Mouse (Mus musculus): ENCODE data around the gene Lrp3.
A peak's percentile ranks its signal among the peaks of the same experiment; 100 is the strongest.

Lrp3 gene

GRCm38 (mm10) chr7:35185889-35186569, 29.3 kb downstream of the Lrp3 start, which contains the start of gene Slc7a10:
Gene Slc7a10 (plus strand): TSS chr7:35186385.
- no peak for DNase-seq

- DNase-seq = peak; percentile 45
These were observed 30.2 kb downstream of the Lrp3 start for GRCm38 (mm10) chr7:35184833-35185724.

GRCm38 (mm10) chr7:35176412-35177381, 38.6 kb downstream of the Lrp3 start:
- DNase-seq = peak; percentile 24

GRCm38 (mm10) chr7:35175533-35175932, 39.8 kb downstream of the Lrp3 start:
- no peak for DNase-seq

DNA sequence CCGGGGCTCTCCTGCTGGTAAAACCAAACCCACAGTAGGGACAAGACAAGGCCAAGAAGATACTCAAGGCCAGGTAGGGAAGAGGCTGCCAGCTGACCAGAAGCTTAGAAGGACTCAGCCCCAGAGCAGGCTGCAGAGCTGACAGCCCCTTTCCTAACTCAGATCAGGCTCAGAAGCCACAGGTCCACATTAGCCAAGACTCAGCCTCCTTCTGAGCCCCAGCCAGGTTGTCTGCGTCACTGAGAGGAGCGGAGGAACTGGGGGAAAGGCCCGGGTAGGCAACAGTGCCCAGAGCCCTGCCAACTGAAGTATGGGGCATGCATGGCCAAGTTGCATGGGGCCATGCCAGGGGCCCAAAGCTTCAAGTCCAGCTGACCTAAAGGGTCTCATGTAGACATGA, 42.8 kb downstream of the Lrp3 start:
- no peak for DNase-seq

DNA sequence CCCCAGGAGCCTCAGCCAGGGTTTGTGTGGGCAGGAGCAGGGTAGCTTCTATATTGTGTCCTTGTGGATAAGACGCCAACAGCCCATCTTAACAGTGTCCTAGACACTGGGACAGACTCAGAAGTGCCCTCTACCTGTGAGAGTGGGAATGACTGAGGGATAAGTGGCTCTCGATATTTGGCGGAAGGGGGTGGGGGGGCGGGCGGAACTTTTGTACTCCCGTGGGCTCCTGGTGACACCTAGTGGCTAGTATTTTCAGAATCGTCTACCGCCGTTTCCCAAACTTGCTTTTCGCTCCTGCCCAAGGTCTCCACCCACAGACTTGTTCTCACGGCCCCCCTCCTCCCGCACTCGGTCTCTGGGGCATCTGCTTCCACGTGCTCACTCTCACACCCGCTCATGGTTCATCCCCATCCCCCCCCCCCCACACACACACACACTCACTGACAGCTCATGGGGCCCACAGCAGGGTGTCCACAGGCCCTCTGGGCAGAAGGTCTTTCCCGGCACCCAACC, 43.4 kb downstream of the Lrp3 start:
- DNase-seq = peak; percentile 76

GRCm38 (mm10) chr7:35169341-35169740, 46.0 kb downstream of the Lrp3 start:
- DNase-seq = peak; percentile 92

DNA sequence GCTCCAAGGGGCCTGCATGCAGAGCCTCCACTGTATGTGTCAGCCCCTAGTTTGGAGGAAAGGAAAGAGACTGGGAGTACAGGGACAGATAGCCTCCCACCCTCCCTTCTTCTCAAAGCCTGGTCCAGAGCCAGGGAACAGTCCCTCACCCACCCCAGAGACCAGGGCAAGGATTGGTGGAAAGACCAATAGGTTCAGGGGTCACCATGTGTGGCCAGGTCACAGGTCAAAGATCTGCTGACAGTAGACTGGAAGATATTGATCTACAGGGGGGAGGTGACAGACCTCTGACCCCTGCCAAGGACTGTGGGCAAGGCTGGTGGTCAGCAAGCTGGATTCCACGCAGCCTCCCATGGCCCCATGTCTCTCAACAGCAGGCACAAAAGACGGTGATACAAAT, 47.4 kb downstream of the Lrp3 start:
- DNase-seq = no peak

- DNase-seq = no peak
These were observed 48.3 kb downstream of the Lrp3 start for GRCm38 (mm10) chr7:35166988-35167387.

- DNase-seq = no peak
These were observed 51.2 kb downstream of the Lrp3 start for GRCm38 (mm10) chr7:35164131-35164530.

GRCm38 (mm10) chr7:35163600-35163999, 51.7 kb downstream of the Lrp3 start:
- no peak for DNase-seq

GRCm38 (mm10) chr7:35162443-35162842, 52.9 kb downstream of the Lrp3 start:
- DNase-seq = no peak

- no peak for DNase-seq
These were observed 57.8 kb downstream of the Lrp3 start for GRCm38 (mm10) chr7:35157512-35157911.

GRCm38 (mm10) chr7:35156561-35157477, 58.5 kb downstream of the Lrp3 start:
- no peak for DNase-seq

DNA sequence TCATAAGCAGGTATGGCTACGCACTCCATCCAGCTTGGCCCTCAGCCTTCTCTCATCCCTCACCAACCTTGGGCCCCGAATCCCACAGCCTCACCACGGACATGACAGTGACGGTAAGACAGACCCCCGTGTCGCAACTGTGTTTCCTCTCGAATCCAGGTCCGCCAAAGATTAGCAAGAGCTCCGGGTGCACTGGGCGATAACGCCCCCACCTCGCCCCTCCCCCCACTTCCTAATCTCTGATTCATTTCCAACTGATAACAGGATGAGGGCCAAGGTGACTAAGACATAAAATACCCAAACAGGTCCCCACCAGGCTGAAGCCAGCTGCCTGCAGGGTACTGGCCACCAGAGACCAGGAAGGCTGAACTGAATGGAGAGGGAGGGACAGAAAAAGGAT, 60.8 kb downstream of the Lrp3 start:
- no peak for DNase-seq

GRCm38 (mm10) chr7:35150860-35151259, 64.4 kb downstream of the Lrp3 start:
- no peak for DNase-seq
